Mouse (Mus musculus): Measurements from ENCODE around the gene Gm49387.
"Not testable (repeated sequence)": the region's sequence is repeated elsewhere in the genome, so short reads cannot be mapped to it uniquely, and the experiment has no call there.

Gm49387 gene

DNA sequence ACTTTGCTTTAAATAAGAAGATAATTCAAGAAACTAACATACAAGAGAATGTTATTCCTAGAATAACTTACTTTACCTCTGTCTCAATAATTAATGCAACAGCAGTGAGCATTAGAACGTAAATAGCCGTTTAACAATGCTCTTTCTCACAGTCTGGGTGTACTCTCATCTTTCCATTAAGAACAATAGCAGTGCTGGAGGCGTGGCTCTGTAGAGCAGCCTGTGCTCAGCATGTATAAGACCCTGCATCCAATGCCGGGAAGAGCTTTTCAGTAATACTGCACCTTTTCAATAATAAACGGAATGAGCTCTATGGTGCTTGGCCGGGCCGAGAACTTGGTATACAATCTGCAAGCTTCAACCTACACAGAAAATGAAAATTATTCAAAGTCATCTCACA lies 10.0 kb downstream of the Gm49387 start:
- no peak for DNase-seq

DNA sequence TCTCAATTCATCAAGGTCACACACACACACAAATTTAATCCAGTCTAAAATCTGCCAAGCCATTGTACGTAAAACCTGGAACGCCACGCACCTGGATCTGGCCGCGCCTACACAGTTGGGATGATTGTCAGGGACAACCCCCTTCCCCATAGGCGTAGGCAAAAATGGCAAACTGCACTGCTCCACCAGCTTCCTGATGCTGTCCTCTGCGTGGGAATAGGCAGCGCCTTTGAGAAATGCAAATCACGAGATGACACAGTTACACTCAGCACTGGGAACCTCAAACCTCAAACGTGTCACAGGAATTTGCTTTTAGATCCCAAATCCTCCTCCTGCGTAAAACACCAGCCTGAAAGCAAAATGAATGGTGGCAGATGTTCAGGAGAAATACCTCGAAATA lies 17.9 kb downstream of the Gm49387 start:
- no peak for DNase-seq

DNA sequence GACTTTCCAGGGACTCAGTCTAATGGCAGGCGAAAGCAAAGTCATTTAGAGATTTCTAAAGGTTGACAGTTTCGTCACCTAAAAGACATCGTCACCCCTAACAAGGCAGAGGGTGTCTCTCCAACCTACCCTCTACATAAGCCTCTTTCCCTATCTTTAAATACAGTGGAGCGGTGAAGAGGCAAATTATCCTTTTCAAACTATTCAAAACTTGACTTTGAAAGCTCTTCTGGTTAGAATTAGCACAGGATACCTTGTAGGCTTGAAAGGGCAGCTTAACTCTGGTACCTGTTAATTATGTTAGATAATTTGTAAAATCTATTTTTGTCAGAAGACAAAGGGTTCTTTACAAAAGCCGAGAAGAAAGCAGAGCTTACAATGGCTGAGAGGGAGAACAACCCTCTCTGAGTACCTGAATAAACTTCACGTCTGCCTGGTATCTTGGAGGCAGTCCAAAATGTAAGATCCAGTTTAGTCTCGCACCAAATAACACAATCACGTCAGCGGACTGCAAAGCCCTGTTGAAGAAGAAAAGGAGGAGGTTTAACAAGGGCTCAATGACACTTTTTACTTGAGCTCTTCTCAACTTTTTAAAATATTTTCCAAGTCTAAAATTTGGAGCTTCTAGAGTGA lies 20.0 kb downstream of the Gm49387 start:
- DNase-seq, result no peak

DNA sequence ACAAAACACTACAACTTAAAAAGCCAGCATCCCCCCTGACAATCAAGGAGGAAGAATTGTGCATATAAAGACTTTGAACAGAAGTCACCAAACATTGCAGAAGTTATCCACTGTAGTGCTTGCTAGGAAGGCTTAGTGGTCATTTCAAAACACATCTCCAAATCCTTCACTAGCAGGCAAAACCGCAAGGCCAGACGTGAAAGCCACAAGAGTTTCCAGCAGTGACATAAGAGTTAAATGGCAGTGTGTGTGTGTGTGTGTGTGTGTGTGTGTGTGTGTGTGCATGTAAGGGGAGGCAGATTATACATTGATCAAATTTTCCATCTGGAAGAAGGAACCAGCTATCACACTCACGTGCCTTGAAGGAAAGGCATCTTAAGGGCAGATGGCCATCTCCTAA lies 22.7 kb downstream of the Gm49387 start:
- DNase-seq, result no peak

DNA sequence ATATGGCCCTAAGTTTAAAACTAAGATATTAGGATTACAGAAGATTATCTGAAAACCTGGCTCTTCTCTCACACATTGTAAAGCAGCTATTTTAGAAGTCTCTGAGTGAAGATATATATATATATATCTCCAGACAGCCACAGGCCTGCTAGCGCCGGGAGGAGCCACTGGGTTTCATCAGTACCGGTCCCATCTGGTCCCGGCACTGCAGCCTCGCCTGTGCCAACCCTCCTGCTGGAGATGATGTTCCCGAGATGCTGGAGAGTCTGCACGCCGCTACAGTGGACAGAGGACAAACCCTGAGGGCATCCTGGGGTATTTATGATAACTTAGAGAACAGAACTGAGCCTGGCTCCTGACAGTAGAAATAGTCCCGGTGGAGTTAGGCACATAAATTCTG lies 23.5 kb downstream of the Gm49387 start:
- no peak for DNase-seq

DNA sequence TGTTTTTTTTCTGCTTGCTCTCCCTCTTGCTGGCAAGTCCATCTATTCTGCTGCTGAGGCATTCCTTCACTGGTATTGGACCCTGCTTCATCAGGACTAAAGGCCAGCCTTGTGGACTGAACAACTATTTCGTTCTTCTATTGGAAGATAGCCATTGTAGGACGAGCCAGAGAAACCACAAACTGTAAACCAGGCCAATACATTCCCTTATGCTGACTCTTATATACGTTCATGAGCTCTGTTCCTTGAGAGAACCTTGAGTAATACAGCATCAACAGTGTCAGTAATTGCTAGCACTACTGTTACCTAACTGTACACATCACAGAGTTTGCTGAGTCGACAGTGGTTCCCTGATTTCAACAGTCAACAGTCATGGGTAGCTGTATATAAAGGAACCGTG lies 27.0 kb downstream of the Gm49387 start:
- no peak for DNase-seq

DNA sequence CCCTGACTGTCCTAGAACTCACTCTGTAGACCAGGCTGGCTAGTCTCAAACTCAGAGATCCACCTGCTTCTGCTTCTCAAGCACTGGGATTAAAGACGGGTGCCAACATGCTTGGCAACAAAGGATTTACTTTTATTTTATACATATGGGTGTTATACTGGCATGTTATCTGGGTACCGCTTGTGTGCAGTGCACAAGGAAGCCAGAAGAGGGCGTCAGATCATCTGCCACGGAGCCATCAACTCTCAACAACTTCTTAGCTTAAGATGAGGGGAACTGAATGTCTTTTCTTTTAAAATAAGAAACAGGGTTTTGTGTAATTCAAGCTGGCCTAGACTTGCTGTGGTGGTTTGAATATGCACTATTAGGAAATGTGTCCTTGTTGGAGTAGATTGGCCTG lies 28.7 kb downstream of the Gm49387 start:
- DNase-seq, result no peak

DNA sequence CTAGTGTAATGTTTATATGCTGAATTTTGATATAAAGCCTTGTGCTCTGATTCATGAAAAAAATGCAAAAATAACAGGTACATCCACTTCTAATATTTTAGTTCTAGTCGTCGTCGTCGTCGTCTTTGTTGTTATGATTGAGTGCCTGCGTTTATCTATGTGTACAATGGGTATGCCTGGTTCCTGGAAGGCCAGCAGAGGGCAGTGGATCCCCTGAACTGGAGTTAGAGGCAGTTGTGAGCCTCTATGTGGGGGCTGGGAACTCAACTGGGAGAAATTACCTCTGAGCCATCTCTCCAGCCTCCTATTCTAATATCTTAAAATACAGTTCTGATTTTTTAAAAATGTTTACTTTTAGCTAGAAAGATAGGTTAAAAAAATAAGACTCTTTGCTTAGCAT lies 35.2 kb downstream of the Gm49387 start:
- DNase-seq, result no peak

DNA sequence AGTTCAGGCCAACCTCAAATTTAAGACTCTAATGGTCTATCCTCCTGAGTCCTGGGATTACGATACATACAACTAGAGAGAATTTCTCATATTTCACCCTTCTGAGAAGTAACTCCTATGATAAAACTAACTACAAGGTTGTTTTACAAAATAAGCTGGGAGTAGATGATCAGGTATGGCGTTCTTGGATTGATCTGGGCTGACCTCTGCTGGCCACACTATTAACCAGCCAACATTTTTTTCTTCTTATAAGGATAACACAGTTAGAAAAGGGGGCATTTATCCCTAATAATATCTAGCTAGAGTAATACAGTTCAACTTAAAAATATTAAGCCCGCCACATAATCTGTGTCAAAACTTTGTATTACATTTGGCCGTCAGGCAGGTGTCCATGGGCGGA lies 35.8 kb downstream of the Gm49387 start:
- no peak for DNase-seq

DNA sequence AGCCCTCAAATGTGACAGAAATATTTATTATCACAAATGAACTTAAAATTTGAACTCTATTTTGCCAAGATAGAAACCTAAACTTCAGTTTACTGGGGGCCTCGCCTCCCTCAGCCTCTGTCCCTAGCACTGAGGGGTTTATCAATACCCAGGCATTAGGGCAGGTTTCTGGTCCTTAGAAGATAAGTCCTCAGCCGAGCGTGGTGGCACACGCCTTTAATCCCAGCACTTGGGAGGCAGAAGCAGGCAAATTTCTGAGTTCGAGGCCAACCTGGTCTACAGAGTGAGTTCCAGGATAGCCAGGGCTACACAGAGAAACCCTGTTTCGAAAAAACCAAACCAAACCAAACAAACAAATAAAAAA lies 38.1 kb downstream of the Gm49387 start:
- not testable (repeated sequence) for DNase-seq

DNA sequence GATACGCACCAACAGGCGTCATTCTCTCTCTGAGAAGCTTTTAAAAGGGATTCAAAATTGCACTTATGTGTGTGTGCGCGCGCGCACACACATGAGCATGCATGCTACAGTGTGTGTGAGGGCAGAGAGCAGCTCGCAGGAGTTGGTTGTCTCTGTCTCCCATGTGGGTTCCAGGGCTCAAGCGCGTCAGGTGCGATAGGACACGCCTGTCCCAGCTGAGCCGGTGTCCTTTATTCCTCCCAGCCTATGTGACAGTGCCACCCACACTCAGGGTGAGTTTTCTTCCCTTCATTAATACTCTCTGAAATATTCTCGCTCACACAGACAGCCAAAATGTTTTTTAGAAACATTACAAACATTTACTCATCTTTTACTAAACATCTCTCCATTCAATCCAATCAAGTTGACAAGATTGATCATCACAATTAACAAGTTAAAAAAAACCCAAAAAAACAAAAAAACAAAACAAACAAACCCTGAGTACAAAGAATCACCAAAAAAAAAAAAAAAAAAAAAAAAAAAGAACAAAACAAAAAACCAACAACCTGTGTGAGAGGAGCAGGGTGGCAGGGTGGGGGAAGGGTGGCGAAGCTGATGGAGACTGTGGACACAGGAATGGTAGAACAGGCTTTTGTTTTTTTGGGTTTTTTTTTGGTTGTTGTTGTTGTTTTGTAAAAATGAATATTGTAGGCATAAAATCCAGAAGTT lies 38.6 kb downstream of the Gm49387 start:
- no peak for DNase-seq

DNA sequence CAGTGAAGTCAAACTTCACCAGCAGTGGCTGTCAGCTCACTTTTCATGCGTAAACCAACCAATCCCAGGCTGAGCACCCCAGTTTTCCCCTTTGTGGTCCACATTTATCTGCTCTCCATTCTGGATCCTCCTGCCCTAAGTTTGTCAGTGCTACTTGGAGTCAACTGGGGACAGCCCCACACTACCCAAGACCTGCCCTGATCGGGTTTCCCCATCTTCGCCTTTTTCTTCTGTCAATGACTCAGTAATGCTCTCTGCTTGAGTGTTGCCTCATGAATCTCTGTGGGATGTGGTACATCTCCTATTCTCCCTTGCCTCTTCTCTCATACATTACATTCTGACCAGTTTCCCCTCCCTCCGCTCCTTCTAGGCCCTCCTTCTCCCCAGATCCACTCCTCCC lies 43.2 kb downstream of the Gm49387 start:
- DNase-seq, result no peak

DNA sequence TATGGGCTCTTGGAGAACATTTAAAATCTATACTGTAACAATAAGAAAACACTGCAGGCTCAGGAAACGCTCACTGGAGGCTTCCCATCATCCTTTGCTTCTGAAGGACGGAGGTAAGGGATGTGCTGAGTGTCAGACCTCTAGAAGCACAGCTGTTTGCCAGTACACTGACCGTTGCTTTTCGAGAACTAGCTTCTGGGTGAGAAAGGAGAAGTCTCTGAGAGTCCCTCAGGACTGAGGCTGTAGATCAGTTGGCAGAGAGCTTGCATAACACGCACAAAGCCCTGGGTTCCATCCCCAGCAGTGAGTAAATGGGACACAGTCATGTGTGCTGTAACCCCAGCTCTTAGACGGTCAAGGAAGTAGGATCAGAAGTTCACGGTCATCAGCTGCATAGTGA lies 44.3 kb downstream of the Gm49387 start:
- DNase-seq, result no peak

DNA sequence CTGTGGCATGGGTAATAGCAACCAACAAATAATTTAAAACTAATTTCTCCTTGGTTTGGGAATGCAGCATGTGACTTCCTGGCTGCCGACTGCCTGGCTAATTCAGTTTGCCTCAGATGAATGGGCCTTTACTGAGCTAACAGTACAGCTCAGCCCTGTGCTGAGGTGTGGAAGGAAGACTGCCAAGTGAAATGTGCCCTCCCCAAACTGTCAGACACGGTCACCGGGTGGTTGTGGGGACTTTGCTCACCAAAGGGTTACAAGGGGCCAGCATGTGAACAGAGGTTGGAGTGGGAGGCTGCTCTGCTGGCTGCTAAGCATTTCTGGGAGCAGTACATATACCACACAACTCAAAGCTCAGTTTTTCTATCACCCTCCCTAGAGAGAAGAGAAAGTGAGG lies 46.0 kb downstream of the Gm49387 start:
- DNase-seq, result no peak

DNA sequence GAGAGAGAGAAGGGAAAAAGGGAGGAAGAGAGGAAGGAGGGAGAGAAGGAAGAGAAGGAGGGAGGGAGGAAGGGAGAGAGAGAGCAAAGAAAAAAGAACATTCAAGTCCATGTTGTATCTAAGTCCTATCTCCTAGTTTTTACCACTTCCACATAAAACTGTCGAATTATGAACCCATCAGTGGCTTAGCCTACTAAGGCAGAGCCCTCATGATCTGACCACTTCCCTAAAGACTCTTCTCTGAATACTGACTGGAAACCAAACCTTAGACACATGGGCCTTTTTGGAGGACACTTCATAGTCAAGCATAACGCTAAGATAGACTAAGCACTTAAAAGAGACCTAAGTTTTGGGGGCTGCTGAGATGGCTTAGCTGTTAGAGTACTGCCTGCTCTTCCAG lies 47.6 kb downstream of the Gm49387 start:
- DNase-seq, result no peak

DNA sequence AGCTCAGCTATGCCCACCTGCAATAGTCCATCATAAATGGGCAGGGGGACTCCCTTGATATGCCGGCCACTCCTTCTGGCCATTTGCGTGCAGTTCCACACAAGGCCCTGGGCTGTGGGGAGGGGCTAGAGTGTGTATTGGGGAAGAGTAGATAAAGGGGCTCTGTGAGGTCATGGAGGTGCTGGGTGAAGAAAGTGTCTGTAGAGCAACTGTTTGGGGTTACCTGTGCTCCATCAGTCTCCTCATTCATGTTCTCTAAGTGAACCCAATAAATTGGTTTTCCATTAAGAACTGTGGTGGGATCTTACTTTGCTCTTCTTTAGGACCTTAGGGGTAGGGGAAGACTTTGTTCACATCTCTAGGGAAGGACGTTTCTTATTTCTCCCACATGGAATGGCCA lies 49.4 kb downstream of the Gm49387 start, which contains the start of gene Colq:
Colq (minus strand) TSS at position 101 of the 400 bp plus-strand sequence.
- DNase-seq, result no peak

DNA sequence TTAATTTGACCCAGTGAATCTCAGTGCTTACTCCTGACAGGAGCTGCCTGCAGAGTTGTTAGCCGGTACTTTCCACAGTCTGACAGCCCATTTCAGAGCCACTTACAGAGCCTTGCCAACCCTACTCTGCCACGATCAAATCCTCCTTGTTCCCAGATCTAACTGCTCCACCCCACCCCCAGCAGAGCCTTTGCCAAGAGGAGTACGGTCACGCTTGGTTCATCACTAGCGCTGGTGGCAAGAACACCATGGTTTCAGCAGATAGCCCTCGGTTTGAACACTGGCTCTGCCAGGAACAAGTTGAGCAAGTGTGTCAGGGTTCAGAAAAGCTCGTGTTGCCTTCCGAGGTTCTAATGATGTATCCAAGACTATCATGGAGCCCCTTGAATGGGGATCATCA lies 54.2 kb downstream of the Gm49387 start:
- DNase-seq, result no peak

DNA sequence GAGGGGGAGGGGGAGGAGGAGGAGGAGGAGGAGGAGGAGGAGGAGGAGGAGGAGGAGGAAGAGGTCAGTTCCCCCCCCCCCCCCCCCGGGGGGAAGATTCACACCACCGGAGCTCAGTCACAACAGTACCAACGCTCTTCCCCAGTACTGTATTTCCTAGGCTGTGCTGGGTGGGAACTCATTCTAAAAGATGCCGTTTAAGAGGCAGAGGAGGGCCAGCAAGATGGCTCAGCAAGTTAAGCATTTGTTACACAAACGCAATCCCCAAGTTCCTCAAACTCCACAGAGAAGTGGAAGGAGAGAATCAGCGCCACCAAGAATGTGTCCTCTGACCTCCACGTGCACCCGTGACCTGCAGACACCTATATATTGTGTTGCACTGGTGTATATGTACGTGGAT lies 57.6 kb downstream of the Gm49387 start:
- DNase-seq, result no peak

DNA sequence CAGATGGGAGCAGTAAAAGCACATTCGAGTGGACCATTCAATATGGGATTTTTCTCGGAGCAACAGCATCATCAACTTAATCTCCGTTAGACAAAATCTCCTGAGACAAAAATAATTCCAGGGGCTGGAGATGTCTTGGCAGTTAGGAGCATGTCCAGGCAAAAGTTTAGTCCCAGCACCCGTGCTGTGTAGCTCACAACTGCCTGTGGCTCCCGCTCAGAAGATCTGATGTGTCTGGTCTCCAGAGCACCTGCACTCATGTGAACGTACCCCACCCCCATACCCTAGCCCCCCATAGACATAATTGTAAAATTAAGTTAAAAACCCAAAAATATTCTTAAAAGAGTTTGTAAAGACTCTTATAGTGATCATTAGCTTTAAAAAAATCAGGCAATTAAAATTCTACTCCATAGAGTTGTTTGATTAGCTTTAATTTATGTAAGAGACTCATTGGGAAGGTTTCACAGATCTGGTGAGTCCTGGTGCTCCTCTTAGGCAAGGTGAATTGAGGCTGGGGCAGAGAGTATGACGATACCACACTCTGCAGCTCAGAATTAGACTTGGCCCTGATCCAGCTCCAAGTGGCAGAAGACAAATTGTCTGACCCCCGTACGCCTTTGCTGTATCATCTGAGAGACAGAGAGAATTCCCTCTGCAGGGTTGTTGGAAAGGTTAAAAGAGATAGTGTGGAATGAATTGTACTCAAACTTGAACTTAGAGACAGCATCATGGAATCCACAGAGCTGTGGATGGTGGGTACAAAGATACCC lies 62.5 kb downstream of the Gm49387 start:
- no peak for DNase-seq

DNA sequence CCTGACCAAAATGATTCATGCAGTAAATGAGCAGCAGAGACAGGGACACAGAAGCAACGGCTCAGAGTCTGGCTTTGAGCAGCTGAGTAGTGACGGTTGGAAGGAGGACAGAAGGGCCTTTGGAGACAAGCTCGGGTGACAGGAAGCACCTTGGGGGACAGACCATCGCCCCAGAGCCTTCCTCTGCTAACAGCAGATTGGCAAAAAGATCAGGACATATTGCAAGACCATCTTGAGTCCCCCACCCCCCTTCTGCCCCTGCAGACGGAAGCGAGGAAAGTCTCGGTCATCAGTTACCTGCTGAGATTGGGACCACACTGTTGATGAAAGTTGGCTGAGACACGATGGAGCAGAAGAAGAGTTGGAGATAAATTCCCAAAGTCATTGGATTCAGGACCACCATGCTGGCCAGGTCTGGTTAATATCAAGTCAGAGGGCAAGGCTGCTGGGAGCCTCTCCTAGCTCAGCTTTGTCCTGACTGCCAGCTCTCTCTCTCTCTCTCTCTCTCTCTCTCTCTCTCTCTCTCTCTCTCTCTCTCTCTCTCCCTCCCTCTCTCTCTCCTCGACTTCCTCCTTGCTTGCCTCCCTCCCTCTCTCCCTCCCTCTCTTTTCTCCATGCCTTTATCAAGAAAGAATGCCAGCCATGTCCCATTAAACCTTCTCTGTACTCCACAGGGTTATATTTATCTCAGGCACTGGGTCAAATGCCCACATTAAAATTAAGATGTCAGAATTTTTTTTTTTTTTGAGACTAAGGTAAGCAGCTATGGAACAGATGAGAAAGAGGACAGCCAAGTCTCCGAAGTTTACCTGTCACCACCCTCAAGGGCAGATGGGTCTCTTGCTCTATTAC lies 63.6 kb downstream of the Gm49387 start:
- DNase-seq, result no peak

DNA sequence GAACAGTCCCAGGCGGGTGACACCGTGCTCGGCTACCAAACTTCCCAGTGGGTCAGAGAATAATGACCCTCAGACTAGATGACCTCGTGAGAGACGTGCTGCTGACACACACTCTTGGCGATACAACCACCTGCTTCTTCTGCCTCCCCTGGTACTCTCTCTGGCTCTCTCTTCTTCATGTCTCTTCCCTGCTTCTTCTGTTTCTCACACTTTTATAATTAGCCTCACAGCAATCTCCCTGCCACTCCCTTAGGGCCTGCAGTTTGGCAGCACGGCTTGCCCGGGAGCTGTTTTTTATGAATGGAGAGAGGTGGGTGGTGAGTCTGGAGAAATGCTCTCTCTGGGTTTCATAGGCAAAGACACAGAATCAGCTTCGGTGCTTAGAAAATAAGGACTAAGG lies 64.8 kb downstream of the Gm49387 start:
- no peak for DNase-seq

DNA sequence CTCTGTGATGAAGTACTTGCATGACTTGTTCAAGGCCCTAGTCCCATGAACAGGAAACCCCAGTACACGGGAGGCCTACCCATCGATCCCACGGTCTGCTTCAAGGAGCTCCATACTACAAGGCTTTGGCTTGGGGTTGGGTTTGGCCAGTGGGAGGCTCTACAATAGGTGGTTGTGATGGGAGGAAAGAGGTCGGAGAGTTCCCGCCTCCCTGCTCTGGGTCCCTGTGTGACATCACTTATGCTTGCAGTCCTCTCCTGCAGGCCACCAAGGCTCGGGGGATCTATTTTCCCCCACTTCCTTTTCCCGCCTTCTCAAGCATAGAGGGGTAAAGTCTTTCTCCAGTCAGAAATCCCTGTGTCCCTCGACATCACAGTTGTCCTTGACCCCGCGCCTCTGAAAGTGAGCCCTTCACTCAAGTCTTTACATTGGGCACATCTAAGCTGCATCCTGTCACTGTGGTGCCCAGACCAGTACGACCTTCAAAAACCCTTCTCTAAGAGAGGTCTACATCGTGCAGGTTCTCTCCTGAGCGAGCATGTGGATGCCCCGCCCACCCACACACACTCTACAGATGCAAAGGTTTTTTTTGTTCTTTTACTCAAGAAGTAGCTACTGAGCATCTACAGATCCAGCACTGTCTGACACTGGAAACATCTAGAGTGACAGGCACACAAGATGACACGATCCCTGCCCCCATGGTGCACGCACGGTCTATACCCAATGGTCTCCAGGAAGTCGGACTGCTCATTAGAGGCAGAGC lies 65.6 kb downstream of the Gm49387 start:
- no peak for DNase-seq

Measured in lung, adult 18-20 months (tissue).